Mouse (Mus musculus) midbrain, embryonic 11.5 days (tissue): ENCODE measurements around the gene Gm49486. TPM values are rescaled to one million over a fixed set of nuclear protein-coding genes. Genes with fewer than 3 reads are reported as not detected.

Source experiments
- ATAC-seq: fragments of 200-750 bp; cut with Nextera tagmentation; 2 replicates; pipeline ENCODE4 v1.8.0; 2017; ENCODE audit warnings: moderate TSS enrichment, moderate library complexity; ENCODE audit not compliant: low FRiP score
- DNase-seq: peaks from one replicate; pipeline ENCODE4 v3.0.0; 2015; ENCODE audit warnings: low spot score; ENCODE audit errors: missing footprints
- H3K27ac ChIP-seq: fragments of 300-500 bp; sonication (generic); 2 replicates; pipeline ENCODE4 v1.5.1; 2014; ENCODE audit warnings: low read depth, low read length
- H3K27me3 ChIP-seq: fragments of 300-500 bp; sonication (generic); 2 replicates; pipeline ENCODE4 v1.6.1; 2014; ENCODE audit warnings: mild to moderate bottlenecking, low read length, moderate library complexity, mixed read lengths; ENCODE audit not compliant: control insufficient read depth, insufficient read depth
- H3K36me3 ChIP-seq: fragments of 300-500 bp; sonication (generic); 2 replicates; pipeline ENCODE4 v1.6.1; 2014; ENCODE audit warnings: mild to moderate bottlenecking, low read length, moderate library complexity, mixed read lengths; ENCODE audit not compliant: control insufficient read depth, insufficient read depth
- H3K4me1 ChIP-seq: fragments of 300-500 bp; sonication (generic); 2 replicates; pipeline ENCODE4 v1.6.1; 2014; ENCODE audit warnings: low read length; ENCODE audit not compliant: control insufficient read depth, insufficient read depth
- H3K4me2 ChIP-seq: fragments of 300-500 bp; sonication (generic); 2 replicates; pipeline ENCODE4 v1.6.1; 2014; ENCODE audit warnings: mild to moderate bottlenecking, moderate library complexity
- H3K4me3 ChIP-seq: fragments of 300-500 bp; sonication (generic); 2 replicates; pipeline ENCODE4 v1.5.1; 2014; ENCODE audit warnings: low read depth, low read length
- H3K9ac ChIP-seq: fragments of 300-500 bp; sonication (generic); 2 replicates; pipeline ENCODE4 v1.6.1; 2014; ENCODE audit warnings: low read length
- H3K9me3 ChIP-seq: fragments of 300-500 bp; sonication (generic); 2 replicates; pipeline ENCODE4 v1.6.1; 2016; ENCODE audit warnings: low read length; ENCODE audit not compliant: control insufficient read depth
- WGBS: fragments of 180-500 bp; shearing (Covaris S2); extraction: QIAGEN DNeasy Blood & Tissue Kit; methylation state at CpG from one replicate; pipeline ENCODE4 v1.1.7; 2014; 5-methylcytosine and 5-hydroxymethylcytosine counted together
- polyA plus RNA-seq: library from polyadenylated mRNA; unstranded; fragments of >200 nt; fragmentation: Nextera tagmentation; extraction: Ambion mirVana; gene quantifications from 2 replicates; pipeline ENCODE4 v1.2.1, GENCODE M21; 2014

The Gm49486 gene
- polyA plus RNA-seq, 1 experiment from 2014 or later: 0.12 TPM

DNA sequence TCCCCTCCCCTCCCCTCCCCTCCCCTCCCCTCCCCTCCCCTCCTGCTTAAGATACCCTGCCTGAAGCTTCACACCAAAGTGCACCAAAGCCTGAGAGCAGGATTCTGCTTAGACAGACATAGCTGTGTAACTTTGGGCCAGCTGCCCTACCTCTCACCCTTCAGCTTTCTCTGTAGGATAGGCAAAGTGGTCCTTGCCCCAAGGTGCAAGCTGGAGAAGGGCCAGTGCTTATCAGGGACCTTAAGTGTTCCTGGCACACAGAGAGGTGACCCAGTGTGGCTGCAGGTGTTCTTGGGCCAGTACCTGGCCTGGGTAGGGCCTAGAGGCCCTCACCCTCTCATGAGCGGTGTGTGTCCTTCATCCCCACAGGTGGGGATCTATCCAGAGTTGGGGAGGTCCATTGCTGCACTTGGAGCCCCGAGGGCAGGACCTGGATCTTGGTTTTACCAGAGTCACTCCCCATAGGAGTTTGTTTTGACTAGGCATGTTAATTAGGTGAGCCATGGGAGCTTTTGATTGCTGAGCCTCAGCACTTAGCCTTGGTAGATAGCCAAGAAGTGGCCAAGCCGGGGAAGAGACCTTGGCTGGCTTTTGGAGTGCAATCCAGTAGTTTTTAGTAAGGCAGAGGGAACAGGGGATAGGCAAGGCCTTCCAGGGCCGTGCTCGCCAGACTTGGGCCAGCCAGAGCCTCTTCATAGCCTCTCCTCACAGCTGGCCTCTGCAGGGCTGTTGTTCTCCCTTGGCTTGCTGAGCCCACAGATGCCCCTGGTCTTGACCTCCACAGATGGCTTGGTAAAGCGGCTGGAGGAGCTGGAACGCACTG lies 15.1 kb downstream of the Gm49486 start:
- no peaks in the 10 kb centered on the region for H3K9me3 ChIP-seq
- no peak for DNase-seq
- H3K4me2 ChIP-seq: no peak overlapping the region
- 78% methylated on average over 7 of the region's 7 CpGs for WGBS
- ATAC-seq: no peak
- no peak overlapping the region for H3K4me3 ChIP-seq
- peaks cover 7% of the 10 kb centered on the region for H3K4me1 ChIP-seq
- peaks cover 13% of the 10 kb centered on the region for H3K36me3 ChIP-seq
- no peak overlapping the region for H3K9ac ChIP-seq
- H3K27ac ChIP-seq: peak overlapping the region; percentile 25; the same call in 1 of the 2 replicates
- H3K27me3 ChIP-seq: no peaks in the 10 kb centered on the region

DNA sequence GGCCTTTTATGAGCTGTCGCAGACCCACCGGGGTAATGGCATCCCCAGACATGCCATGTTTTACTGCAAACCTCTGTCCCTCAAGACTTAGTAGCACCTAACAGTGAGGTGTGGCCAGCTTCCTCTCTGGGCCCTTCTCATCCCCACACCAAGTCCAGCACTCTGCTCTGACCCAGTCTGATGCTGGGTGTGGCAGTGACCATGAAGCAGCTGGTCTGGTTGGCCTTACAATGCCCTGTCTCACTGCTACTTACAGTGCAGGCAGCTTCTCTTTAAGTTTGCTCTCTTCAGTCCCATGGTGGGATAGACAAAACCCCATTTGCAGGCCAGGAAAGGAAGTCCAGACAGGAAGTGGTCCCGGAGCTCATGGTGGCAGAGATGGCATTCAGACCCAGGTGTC lies 16.1 kb downstream of the Gm49486 start:
- ATAC-seq (no peak), DNase-seq (no peak)
- no peaks in the 10 kb centered on the region; the same call in 1 of the 2 replicates for H3K27me3 ChIP-seq
- no peaks in the 10 kb centered on the region for H3K9me3 ChIP-seq
- H3K4me1 ChIP-seq: peaks cover 7% of the 10 kb centered on the region
- 89% methylated on average over 3 of the region's 3 CpGs for WGBS
- peaks cover 6% of the 10 kb centered on the region for H3K36me3 ChIP-seq
- H3K4me2 ChIP-seq: no peak overlapping the region
- H3K9ac ChIP-seq: no peak overlapping the region
- H3K27ac ChIP-seq: no peak overlapping the region
- no peak overlapping the region for H3K4me3 ChIP-seq

DNA sequence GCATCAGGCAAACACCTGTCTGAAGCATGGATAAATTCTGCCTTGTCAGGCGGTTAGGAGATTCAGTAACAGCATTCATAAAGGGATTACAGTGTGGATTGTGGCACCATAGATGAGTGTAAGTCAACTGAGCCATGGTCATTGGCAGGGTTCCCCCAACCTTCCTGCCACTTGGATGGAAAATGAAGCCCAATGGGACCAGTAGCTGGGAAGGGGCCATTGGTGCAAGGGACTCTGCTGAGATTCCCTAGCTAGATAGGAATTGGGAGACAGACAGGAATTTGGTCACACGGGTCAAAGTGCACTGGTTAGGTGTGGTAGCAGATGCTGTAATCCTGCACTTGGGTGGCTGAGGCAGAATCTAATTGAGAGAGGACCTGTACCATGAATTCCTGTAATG lies 21.0 kb downstream of the Gm49486 start:
- no peaks in the 10 kb centered on the region for H3K9me3 ChIP-seq
- ATAC-seq: no peak
- H3K27ac ChIP-seq: no peak overlapping the region
- peaks cover 6% of the 10 kb centered on the region for H3K36me3 ChIP-seq
- 87% methylated on average over 2 of the region's 2 CpGs for WGBS
- no peak for DNase-seq
- peaks cover 34% of the 10 kb centered on the region for H3K27me3 ChIP-seq
- no peak overlapping the region for H3K4me2 ChIP-seq
- no peak overlapping the region for H3K9ac ChIP-seq
- H3K4me3 ChIP-seq: no peak overlapping the region
- H3K4me1 ChIP-seq: peaks cover 8% of the 10 kb centered on the region

DNA sequence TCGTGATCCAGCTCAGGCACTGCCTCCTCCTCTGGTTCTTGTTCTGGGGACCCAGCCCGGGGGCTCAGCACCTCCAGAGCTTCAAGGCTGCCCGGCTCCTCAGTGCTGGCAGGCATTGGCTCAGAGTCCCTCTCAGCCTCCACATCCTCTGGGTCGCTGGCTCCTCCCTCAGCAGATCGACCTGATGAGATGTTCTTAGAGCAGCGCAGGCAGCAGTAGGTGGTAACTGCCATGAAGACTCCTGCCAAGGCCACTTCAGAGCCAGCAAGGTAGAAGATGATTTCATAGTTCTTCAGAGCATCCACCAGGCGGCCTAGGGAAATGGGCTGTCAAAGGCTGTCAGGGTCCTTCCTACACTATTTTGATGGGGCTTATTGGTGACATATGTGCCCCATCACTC lies 22.0 kb downstream of the Gm49486 start:
- ATAC-seq (no peak), DNase-seq (no peak)
- WGBS: 50% methylated on average over 7 of the region's 7 CpGs
- Histone ChIP-seq H3K4me2 (no peak overlapping the region), H3K9ac (no peak overlapping the region), H3K4me1 (peaks cover 8% of the 10 kb centered on the region), H3K4me3 (no peak overlapping the region), H3K9me3 (no peaks in the 10 kb centered on the region), H3K27me3 (peaks cover 34% of the 10 kb centered on the region), H3K36me3 (peaks cover 6% of the 10 kb centered on the region), H3K27ac (no peak overlapping the region)

DNA sequence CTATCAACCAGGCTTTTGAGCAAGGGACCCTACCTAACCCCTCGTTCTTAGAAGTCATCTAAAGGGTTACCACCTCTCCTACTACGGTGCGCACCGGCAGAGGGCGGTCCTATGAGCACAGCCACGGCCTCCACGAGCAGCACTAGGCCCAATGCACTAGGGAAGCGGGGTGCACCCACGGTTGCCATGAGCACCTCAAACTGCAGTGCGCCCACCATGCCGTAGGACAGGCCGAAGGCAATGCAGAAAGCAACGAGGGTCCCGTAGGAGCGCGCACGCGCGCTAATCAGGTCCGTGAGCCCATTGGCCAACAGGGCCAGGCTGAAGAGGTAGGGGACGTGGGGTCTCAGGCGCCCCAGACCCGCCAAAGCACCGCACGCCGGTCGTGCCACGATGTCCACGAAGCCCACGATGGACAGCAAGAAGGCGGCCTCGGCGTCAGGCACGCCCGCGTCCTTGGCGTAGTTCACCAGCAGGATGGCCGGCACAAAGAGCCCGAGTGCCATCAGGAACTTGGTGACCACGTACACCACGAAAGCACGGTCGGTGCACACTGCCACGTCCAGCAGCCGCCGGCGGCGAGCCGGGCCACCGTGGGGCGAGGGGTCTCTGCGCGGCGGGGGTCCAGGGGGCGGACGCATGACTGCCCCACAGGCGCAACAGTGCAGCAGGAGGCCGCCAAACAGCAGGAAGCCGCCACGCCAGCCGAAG lies 22.7 kb downstream of the Gm49486 start:
- ATAC-seq: peak; percentile 55; the same call in 1 of the 2 replicates
- DNase-seq: peak; percentile 92
- WGBS: 3% methylated on average over 60 of the region's 61 CpGs
- peak overlapping the region; percentile 54 for H3K9ac ChIP-seq
- no peaks in the 10 kb centered on the region for H3K9me3 ChIP-seq
- no peak overlapping the region for H3K27ac ChIP-seq
- peaks cover 34% of the 10 kb centered on the region for H3K27me3 ChIP-seq
- H3K36me3 ChIP-seq: peaks cover 4% of the 10 kb centered on the region; the same call in 1 of the 2 replicates
- H3K4me3 ChIP-seq: peak overlapping the region; percentile 29
- H3K4me2 ChIP-seq: peak overlapping the region; percentile 56
- peaks cover 8% of the 10 kb centered on the region for H3K4me1 ChIP-seq

DNA sequence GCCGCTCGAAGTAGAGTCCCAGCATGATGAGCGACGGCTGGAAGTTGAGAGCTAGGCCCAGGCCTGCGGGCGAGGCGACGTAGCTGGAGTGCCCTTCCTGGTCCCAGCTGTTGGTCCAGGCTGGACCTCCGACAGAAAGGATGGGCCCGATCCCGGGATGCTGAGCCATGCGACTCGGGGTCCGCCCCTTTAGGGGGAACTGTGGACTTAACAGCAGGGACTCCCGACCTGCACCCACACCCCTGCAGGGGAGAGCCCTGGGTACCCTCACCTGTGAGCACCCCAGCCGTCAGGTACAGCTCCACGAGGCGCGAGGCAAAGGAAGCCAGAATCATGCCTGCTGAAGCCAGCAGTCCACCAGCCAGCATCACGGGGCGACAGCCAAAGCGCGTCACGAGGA lies 23.4 kb downstream of the Gm49486 start:
- H3K27me3 ChIP-seq: peaks cover 34% of the 10 kb centered on the region
- peak overlapping the region; percentile 29 for H3K4me3 ChIP-seq
- no peak for ATAC-seq
- 32% methylated on average over 24 of the region's 24 CpGs for WGBS
- H3K27ac ChIP-seq: no peak overlapping the region
- H3K9me3 ChIP-seq: no peaks in the 10 kb centered on the region
- H3K4me1 ChIP-seq: peaks cover 8% of the 10 kb centered on the region
- peaks cover 4% of the 10 kb centered on the region; the same call in 1 of the 2 replicates for H3K36me3 ChIP-seq
- DNase-seq: no peak
- peak overlapping the region; percentile 54 for H3K9ac ChIP-seq
- H3K4me2 ChIP-seq: peak overlapping the region; percentile 56

DNA sequence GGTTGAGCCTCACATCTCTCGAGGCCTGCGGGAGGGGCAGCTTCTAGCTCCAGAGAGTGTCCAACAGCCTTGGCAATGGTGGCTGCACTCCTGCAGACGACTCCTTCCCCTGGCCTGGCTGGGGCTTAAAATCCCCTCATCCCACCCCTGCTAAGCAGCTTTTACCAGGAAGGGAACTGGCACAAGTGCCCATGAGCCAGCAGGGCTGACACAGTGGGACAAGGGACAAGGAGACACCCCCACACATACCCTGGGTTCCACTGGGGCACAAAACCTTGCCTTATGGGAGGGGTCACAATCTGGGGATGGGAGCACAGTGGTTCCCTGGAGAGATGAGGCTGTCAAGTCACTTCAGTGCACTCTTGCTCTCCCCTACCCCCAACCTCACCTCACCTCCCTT lies 25.5 kb downstream of the Gm49486 start, which contains the start of gene Slc16a8:
Gene Slc16a8, minus strand, starts transcription at position 101 of the 400 bp plus-strand sequence.
- no peak within 1 kb of the TSS for H3K4me2 ChIP-seq

DNA sequence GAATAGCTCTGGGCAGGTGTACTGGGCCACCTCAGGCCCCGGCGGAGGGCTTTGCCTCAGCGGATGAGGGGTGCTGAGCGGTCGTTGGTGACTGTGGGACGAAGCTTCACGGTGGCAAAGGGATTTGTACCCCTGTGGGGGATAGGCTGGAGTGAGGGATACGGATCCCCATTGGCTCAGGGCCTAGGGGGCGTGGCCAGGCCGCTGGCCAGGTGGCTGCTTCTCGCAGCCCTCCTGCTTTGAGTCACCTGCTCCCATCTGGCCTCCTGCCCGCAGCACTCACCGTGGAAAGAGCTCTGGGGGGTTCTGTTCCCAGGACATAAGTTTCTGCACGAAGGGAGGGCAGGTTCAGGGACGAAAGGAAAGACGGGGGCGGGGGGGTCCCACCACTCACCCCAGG lies 29.3 kb downstream of the Gm49486 start:
- Histone ChIP-seq H3K27ac (no peak overlapping the region), H3K36me3 (no peaks in the 10 kb centered on the region), H3K4me2 (no peak overlapping the region), H3K4me1 (peaks cover 8% of the 10 kb centered on the region), H3K9ac (no peak overlapping the region), H3K27me3 (peaks cover 37% of the 10 kb centered on the region), H3K9me3 (no peaks in the 10 kb centered on the region), H3K4me3 (no peak overlapping the region)
- no peak for DNase-seq
- no peak for ATAC-seq
- 27% methylated on average over 17 of the region's 17 CpGs for WGBS

More for the DNA sequence above, 25.5 kb downstream of the Gm49486 start, which contains the start of gene Slc16a8:
- no peak within 1 kb of the TSS for H3K4me3 ChIP-seq
- no peaks in the 10 kb centered on the region for H3K9me3 ChIP-seq
- ATAC-seq (no peak), DNase-seq (no peak)
- 42% methylated on average over 3 of the region's 3 CpGs for WGBS
- no peaks in the 10 kb centered on the region for H3K36me3 ChIP-seq
- H3K27ac ChIP-seq: no peak within 1 kb of the TSS
- peaks cover 8% of the 10 kb centered on the region for H3K4me1 ChIP-seq
- H3K27me3 ChIP-seq: peaks cover 35% of the 10 kb centered on the region
- H3K9ac ChIP-seq: no peak within 1 kb of the TSS
